Mouse (Mus musculus) spleen, adult 2 months (tissue): ENCODE results near the gene Sipa1l1.

Source experiments
- CTCF ChIP-seq: fragments of 200-500 bp; IDR thresholded peaks from 2 replicates; pipeline ENCODE4 v1.5.1; 2011; ENCODE audit warnings: mild to moderate bottlenecking, inconsistent platforms; ENCODE audit not compliant: insufficient read depth, insufficient read length, insufficient replicate concordance; ENCODE audit errors: extremely low read depth
- POLR2A ChIP-seq: fragments of 200-500 bp; IDR thresholded peaks from 2 replicates; pipeline ENCODE4 v1.6.1; 2011; ENCODE audit warnings: low read depth, low read length, inconsistent platforms

- TF ChIP-seq CTCF (no peak), POLR2A (no peak)
These were observed 151.1 kb downstream of the Sipa1l1 start for GRCm38 (mm10) chr12:82320204-82320603.
